Mouse (Mus musculus) bone marrow, adult 2 months (tissue): ENCODE measurements at regions not wholly inside any gene's neighbourhood (a gene's known extent, or its start where the extent isn't known, plus 50 kb on each side); places are given as distances from the start of the nearest gene placed in this dataset.

Experiments
- CTCF ChIP-seq: fragments of 200-500 bp; IDR thresholded peaks from 2 replicates; pipeline ENCODE4 v1.5.1; 2011; ENCODE audit warnings: low read length, control low read depth; ENCODE audit not compliant: control insufficient read depth, insufficient read depth
- POLR2A ChIP-seq: fragments of 200-500 bp; IDR thresholded peaks from 2 replicates; pipeline ENCODE4 v1.6.1; 2011; ENCODE audit warnings: low read depth, mild to moderate bottlenecking, control low read depth, low read length, borderline replicate concordance; ENCODE audit not compliant: control insufficient read depth

DNA sequence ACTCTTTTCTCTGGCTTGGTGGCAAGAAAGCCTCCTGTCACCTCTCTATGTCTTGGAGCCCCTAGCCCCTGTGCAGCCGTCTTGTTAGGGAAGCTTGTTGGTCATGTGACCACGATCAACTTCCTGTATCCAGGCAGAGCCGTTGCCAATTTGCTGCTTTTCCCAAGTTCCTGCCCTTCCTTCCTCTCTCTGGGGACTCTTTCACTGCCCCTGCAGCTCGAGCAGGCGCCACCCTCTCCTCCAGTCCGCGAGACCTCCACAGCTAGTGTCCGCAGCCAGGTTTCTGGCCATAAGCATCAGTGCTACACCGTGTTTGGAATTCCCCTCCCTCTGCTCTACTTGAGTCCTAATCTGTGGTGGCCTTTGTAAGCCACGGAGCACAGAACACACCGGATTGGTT lies 59.7 kb upstream of the 4931429L15Rik start:
- TF ChIP-seq POLR2A (no peak), CTCF (no peak)
